Mouse (Mus musculus) neural tube, embryonic 15.5 days (tissue): ENCODE measurements around the gene Grik4. TPM values are rescaled to one million over a fixed set of nuclear protein-coding genes. Genes with fewer than 3 reads are reported as not detected.

Experiments used
- ATAC-seq: fragments of 200-750 bp; cut with Nextera tagmentation; 2 replicates; pipeline ENCODE4 v1.8.0; 2017; ENCODE audit warnings: mild to moderate bottlenecking, moderate TSS enrichment, moderate library complexity; ENCODE audit not compliant: low FRiP score
- H3K27ac ChIP-seq: fragments of 300-500 bp; sonication (generic); replicated peaks from 2 replicates; pipeline ENCODE4 v1.5.1; 2015; ENCODE audit warnings: mild to moderate bottlenecking, inconsistent platforms
- H3K27me3 ChIP-seq: fragments of 300-500 bp; sonication (generic); replicated peaks from 2 replicates; pipeline ENCODE4 v1.6.1; 2015; ENCODE audit warnings: inconsistent platforms
- H3K36me3 ChIP-seq: fragments of 300-500 bp; sonication (generic); 2 replicates; pipeline ENCODE4 v1.6.1; 2015; ENCODE audit warnings: inconsistent platforms
- H3K4me1 ChIP-seq: fragments of 300-500 bp; sonication (generic); 2 replicates; pipeline ENCODE4 v1.6.1; 2015; ENCODE audit warnings: inconsistent platforms
- H3K4me2 ChIP-seq: fragments of 300-500 bp; sonication (generic); 2 replicates; pipeline ENCODE4 v1.6.1; 2015; ENCODE audit warnings: inconsistent platforms, mild to moderate bottlenecking, moderate library complexity
- H3K4me3 ChIP-seq: fragments of 300-500 bp; sonication (generic); replicated peaks from 2 replicates; pipeline ENCODE4 v1.5.1; 2015; ENCODE audit warnings: mild to moderate bottlenecking, inconsistent platforms
- H3K9ac ChIP-seq: fragments of 300-500 bp; sonication (generic); replicated peaks from 2 replicates; pipeline ENCODE4 v1.6.1; 2015; ENCODE audit warnings: mild to moderate bottlenecking, inconsistent platforms
- H3K9me3 ChIP-seq: fragments of 300-500 bp; sonication (generic); replicated peaks from 2 replicates; pipeline ENCODE4 v1.6.1; 2016; ENCODE audit warnings: inconsistent platforms
- WGBS: fragments of 180-500 bp; shearing (Covaris S2); methylation state at CpG from one replicate; pipeline ENCODE4 v1.1.7; 2015; ENCODE audit warnings: mixed read lengths; 5-methylcytosine and 5-hydroxymethylcytosine counted together
- microRNA-seq: library from miRNA; unstranded; fragments of <30 nt; microRNA quantifications from one replicate; pipeline ENCODE4, GENCODE M21; 2017
- polyA plus RNA-seq: library from polyadenylated mRNA; unstranded; fragments of >200 nt; fragmentation: Nextera tagmentation; extraction: Ambion mirVana; gene quantifications from 2 replicates; pipeline ENCODE4 v1.2.1, GENCODE M21; 2015

Gene Grik4
- polyA plus RNA-seq, 1 experiment from 2014 or later, result 12.3 TPM

- no peaks in the 10 kb centered on the region for H3K27me3 ChIP-seq
These were observed 470.0 kb downstream of the Grik4 start for GRCm38 (mm10) chr9:42474244-42474643.

DNA sequence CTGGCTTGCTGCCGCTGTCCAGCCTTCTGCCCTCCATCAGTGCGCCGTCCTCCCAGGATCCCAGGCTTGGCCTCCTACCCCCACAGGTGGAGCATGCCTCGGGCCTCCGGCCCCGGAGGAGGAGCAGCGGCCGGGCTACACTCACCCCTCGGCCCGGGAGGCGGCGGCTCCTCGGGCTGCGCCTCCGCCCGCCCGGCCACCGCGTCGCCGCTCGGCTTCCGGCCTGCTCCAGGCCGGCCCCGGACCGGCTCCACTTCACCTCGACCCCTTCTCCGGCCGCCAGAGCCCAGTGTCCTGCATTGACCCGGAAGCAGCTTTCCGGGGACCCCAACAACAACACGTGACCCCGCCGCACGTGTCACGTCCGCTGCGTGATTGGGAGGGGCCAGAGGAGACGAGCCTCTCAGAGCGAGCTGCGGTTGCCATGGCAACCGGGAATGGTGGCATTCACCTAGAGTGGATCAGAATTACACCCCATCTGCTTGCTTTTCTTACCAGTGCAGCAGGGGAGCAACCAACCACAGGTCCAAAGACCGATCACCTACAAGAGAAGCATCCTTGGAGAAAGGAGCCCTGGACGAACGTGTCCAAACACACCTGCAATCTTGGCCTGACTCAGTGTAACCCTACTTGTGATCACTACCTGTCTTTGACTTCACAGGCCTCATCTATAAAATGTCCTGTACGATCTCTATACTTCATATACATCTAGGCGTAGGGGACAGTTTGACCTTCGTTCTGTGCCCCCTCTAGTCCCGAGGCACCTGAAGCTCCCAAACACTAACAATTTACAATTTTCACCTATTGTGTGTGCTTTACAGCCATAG is 472.2 kb downstream of the Grik4 start:
- no peaks in the 10 kb centered on the region for H3K27me3 ChIP-seq
- H3K4me3 ChIP-seq, result peak overlapping the region; percentile 77
- no peaks in the 10 kb centered on the region for H3K9me3 ChIP-seq
- peak overlapping the region; percentile 86 for H3K9ac ChIP-seq
- peak overlapping the region; percentile 88 for H3K4me2 ChIP-seq
- ATAC-seq, result peak; percentile 94
- H3K4me1 ChIP-seq, result peaks cover 38% of the 10 kb centered on the region
- 4% methylated on average over 49 of the region's 49 CpGs for WGBS
- peak overlapping the region; percentile 72 for H3K27ac ChIP-seq
- H3K36me3 ChIP-seq, result 0 out of 2 replicates have a peak, but pooled peaks cover 2% of the 10 kb centered on the region

More at GRCm38 (mm10) chr9:42474244-42474643, 470.0 kb downstream of the Grik4 start:
- 91% methylated on average over 8 of the region's 8 CpGs for WGBS
- no peaks in the 10 kb centered on the region for H3K9me3 ChIP-seq
- H3K36me3 ChIP-seq, result 0 out of 2 replicates have a peak, but pooled peaks cover 2% of the 10 kb centered on the region
- H3K4me1 ChIP-seq, result peaks cover 32% of the 10 kb centered on the region
- no peak overlapping the region for H3K4me2 ChIP-seq
- no peak overlapping the region for H3K4me3 ChIP-seq
- H3K27ac ChIP-seq, result no peak overlapping the region
- no peak overlapping the region for H3K9ac ChIP-seq
- no peak for ATAC-seq

DNA sequence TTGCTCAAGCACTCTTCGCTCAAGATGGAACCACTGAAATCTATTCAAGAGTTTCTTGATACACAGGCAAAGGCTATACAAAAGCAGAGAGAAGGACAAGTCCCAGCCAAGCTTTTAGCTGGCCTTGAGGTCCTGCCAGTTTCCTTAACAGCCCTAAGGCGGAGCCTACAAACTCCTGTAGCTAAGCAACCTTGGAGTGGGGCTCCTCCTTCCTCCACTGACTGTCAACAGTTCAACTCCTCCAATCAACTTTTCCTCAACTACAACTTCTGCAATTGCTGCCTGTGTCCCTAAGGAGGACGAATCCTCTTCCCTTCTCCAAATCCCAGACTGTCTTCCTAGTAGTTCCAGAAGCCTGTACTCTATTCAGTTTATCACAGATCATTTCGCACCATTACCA is 473.1 kb downstream of the Grik4 start:
- H3K4me3 ChIP-seq, result peak overlapping the region; percentile 77
- H3K9ac ChIP-seq, result peak overlapping the region; percentile 86
- 49% methylated on average over 4 of the region's 4 CpGs for WGBS
- no peak for ATAC-seq
- no peaks in the 10 kb centered on the region for H3K27me3 ChIP-seq
- peak overlapping the region; percentile 88 for H3K4me2 ChIP-seq
- H3K27ac ChIP-seq, result no peak overlapping the region
- H3K4me1 ChIP-seq, result peaks cover 38% of the 10 kb centered on the region
- no peaks in the 10 kb centered on the region for H3K9me3 ChIP-seq
- H3K36me3 ChIP-seq, result 0 out of 2 replicates have a peak, but pooled peaks cover 2% of the 10 kb centered on the region

DNA sequence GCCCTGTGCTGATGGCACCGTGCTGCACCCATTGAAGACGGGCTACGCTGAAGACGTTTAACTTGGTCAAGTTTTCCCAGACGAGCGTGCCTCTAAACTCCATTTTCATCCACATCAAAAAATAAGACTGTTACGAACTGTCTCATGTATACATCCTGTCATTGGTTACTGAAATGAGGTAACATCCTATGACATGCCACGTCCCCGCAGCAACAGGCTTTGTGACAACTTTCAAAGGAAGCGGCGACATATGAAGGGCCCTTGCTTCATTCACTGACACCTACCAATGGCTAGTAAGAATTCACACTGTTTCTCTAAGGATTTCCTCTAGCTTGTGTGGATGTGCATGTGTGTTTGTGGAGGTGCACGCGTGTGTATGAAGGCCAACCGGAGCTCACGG is 475.0 kb downstream of the Grik4 start:
- H3K27me3 ChIP-seq, result no peaks in the 10 kb centered on the region
- ATAC-seq, result no peak
- H3K4me1 ChIP-seq, result peaks cover 36% of the 10 kb centered on the region
- H3K4me2 ChIP-seq, result no peak overlapping the region
- H3K36me3 ChIP-seq, result 0 out of 2 replicates have a peak, but pooled peaks cover 2% of the 10 kb centered on the region
- WGBS, result 95% methylated on average over 15 of the region's 15 CpGs
- H3K27ac ChIP-seq, result no peak overlapping the region
- no peak overlapping the region for H3K4me3 ChIP-seq
- no peaks in the 10 kb centered on the region for H3K9me3 ChIP-seq
- H3K9ac ChIP-seq, result no peak overlapping the region

GRCm38 (mm10) chr9:42468360-42468759 is 475.9 kb downstream of the Grik4 start:
- Histone ChIP-seq H3K4me3 (no peak overlapping the region), H3K36me3 (0 out of 2 replicates have a peak, but pooled peaks cover 2% of the 10 kb centered on the region), H3K9ac (no peak overlapping the region), H3K27me3 (no peaks in the 10 kb centered on the region), H3K27ac (no peak overlapping the region), H3K9me3 (no peaks in the 10 kb centered on the region), H3K4me2 (no peak overlapping the region), H3K4me1 (peaks cover 43% of the 10 kb centered on the region)
- 95% methylated on average over 5 of the region's 5 CpGs for WGBS
- no peak for ATAC-seq

Small RNA genes lying within 50 kb of the gene (microRNA-seq; reads per million reads assigned to microRNA genes)
- gene Gm27509, result not detected

Other genes with a start within 250 kb of the Grik4 start
- gene Arhgef12, start 162.7 kb upstream of the Grik4 start, polyA plus RNA-seq, result 19.9 and 23.2 TPM in 2 replicates
- 9.3 and 11.0 TPM in 2 replicates for gene Tmem136, start 172.1 kb upstream of the Grik4 start, polyA plus RNA-seq